Mouse (Mus musculus): Measurements from ENCODE around the gene Gm4302. TPM values are rescaled to one million over a fixed set of nuclear protein-coding genes. Genes with fewer than 3 reads are reported as not detected.

Gene Gm4302
- polyA plus RNA-seq, 1 experiment from 2014 or later = not detected

Other genes with a start within 250 kb of the Gm4302 start
- not detected in 2 replicates for gene Gm4301, start 5.2 kb upstream of the Gm4302 start, polyA plus RNA-seq (2015; fragmentation: Nextera tagmentation; extraction: Ambion mirVana)
- gene Gm4303, start 5.1 kb downstream of the Gm4302 start, polyA plus RNA-seq (2015; fragmentation: Nextera tagmentation; extraction: Ambion mirVana) = not detected in 2 replicates
- not detected in 2 replicates for gene Gm4305, start 10.3 kb downstream of the Gm4302 start, polyA plus RNA-seq (2015; fragmentation: Nextera tagmentation; extraction: Ambion mirVana)
- gene Gm4307, start 20.5 kb downstream of the Gm4302 start, polyA plus RNA-seq (2015; fragmentation: Nextera tagmentation; extraction: Ambion mirVana) = not detected in 2 replicates
- not detected in 2 replicates for gene Gm4312, start 41.7 kb downstream of the Gm4302 start, polyA plus RNA-seq (2015; fragmentation: Nextera tagmentation; extraction: Ambion mirVana)
- gene Tmtc3, start 146.5 kb downstream of the Gm4302 start, polyA plus RNA-seq (2015; fragmentation: Nextera tagmentation; extraction: Ambion mirVana) = 25.1 and 28.1 TPM in 2 replicates
- 5.4 and 6.2 TPM in 2 replicates for gene Cep290, start 146.7 kb downstream of the Gm4302 start, polyA plus RNA-seq (2015; fragmentation: Nextera tagmentation; extraction: Ambion mirVana)
- gene 4930430F08Rik, start 249.6 kb downstream of the Gm4302 start, polyA plus RNA-seq (2015; fragmentation: Nextera tagmentation; extraction: Ambion mirVana) = 7.1 and 8.8 TPM in 2 replicates
- not detected in 2 replicates for gene 1700017N19Rik, start 249.6 kb downstream of the Gm4302 start, polyA plus RNA-seq (2015; fragmentation: Nextera tagmentation; extraction: Ambion mirVana)